Mouse (Mus musculus) limb, embryonic 14.5 days (tissue): Measurements from ENCODE around the gene Ryk. TPM values are rescaled to one million over a fixed set of nuclear protein-coding genes. Genes with fewer than 3 reads are reported as not detected.

ENCODE experiments used
- ATAC-seq: fragments of 200-750 bp; cut with Nextera tagmentation; 2 replicates; pipeline ENCODE4 v1.8.0; 2017; ENCODE audit warnings: low read depth, moderate number of reproducible peaks, moderate TSS enrichment; ENCODE audit not compliant: low FRiP score
- DNase-seq: peaks from one replicate; pipeline ENCODE4 v3.0.0-alpha.2; 2015; ENCODE audit warnings: low spot score
- H3K27ac ChIP-seq: fragments of 300-500 bp; sonication (generic); replicated peaks from 2 replicates; pipeline ENCODE4 v1.5.1; 2014; ENCODE audit warnings: low read depth, mild to moderate bottlenecking, low read length, moderate library complexity, mixed read lengths
- H3K27me3 ChIP-seq: fragments of 300-500 bp; sonication (generic); 2 replicates; pipeline ENCODE4 v1.6.1; 2014; ENCODE audit warnings: low read length, mixed read lengths; ENCODE audit not compliant: control insufficient read depth, insufficient read depth
- H3K36me3 ChIP-seq: fragments of 300-500 bp; sonication (generic); 2 replicates; pipeline ENCODE4 v1.6.1; 2014; ENCODE audit warnings: mild to moderate bottlenecking, low read length, moderate library complexity, mixed read lengths; ENCODE audit not compliant: control insufficient read depth, insufficient read depth
- H3K4me1 ChIP-seq: fragments of 300-500 bp; sonication (generic); 2 replicates; pipeline ENCODE4 v1.6.1; 2014; ENCODE audit warnings: antibody characterized with exemption, low read length, mixed read lengths; ENCODE audit not compliant: control insufficient read depth, insufficient read depth
- H3K4me2 ChIP-seq: fragments of 300-500 bp; sonication (generic); replicated peaks from 2 replicates; pipeline ENCODE4 v1.6.1; 2014; ENCODE audit warnings: low read depth, mild to moderate bottlenecking, low read length, moderate library complexity; ENCODE audit not compliant: severe bottlenecking
- H3K4me3 ChIP-seq: fragments of 300-500 bp; sonication (generic); replicated peaks from 2 replicates; pipeline ENCODE4 v1.5.1; 2014; ENCODE audit warnings: low read length
- H3K9ac ChIP-seq: fragments of 300-500 bp; sonication (generic); 2 replicates; pipeline ENCODE4 v1.6.1; 2014; ENCODE audit warnings: mild to moderate bottlenecking, low read depth, low read length, moderate library complexity; ENCODE audit not compliant: severe bottlenecking
- H3K9me3 ChIP-seq: fragments of 300-500 bp; sonication (generic); 2 replicates; pipeline ENCODE4 v1.6.1; 2016; ENCODE audit warnings: low read length; ENCODE audit not compliant: control insufficient read depth
- POLR2A ChIP-seq: fragments of 200-500 bp; IDR thresholded peaks from 2 replicates; pipeline ENCODE4 v1.8.0; 2012; ENCODE audit warnings: inconsistent platforms, mild to moderate bottlenecking, moderate library complexity, borderline replicate concordance; ENCODE audit not compliant: insufficient read depth, insufficient read length; ENCODE audit errors: extremely low read depth
- WGBS: fragments of 180-500 bp; shearing (Covaris S2); extraction: QIAGEN DNeasy Blood & Tissue Kit; methylation state at CpG from one replicate; pipeline ENCODE4 v1.1.7; 2014; 5-methylcytosine and 5-hydroxymethylcytosine counted together
- polyA plus RNA-seq, 2 experiments: library from polyadenylated mRNA; depleted of rRNA in 1 of 2; stranded (reverse) in 1 of 2; unstranded in 1 of 2; fragments of >200 nt; fragmentation: Nextera tagmentation in 1 of 2; extraction: Ambion mirVana in 1 of 2; gene quantifications; 2 replicates each; pipeline versions ENCODE4 v1.2.1 to v1.2.3; 2012 to 2014

Gene Ryk
- polyA plus RNA-seq, 2 experiments = 37.5 to 79.8 TPM

- no peak overlapping the region for H3K4me2 ChIP-seq
These were observed 8.9 kb downstream of the Ryk start for GRCm38 (mm10) chr9:102843577-102843976.

GRCm38 (mm10) chr9:102845851-102846250 is 11.1 kb downstream of the Ryk start:
- Histone ChIP-seq H3K4me2 (no peak overlapping the region), H3K36me3 (no peaks in the 10 kb centered on the region), H3K27me3 (no peaks in the 10 kb centered on the region), H3K4me1 (peaks cover 51% of the 10 kb centered on the region), H3K9ac (no peak overlapping the region), H3K4me3 (no peak overlapping the region), H3K9me3 (no peaks in the 10 kb centered on the region), H3K27ac (no peak overlapping the region)
- no peak for DNase-seq
- no peak for TF ChIP-seq POLR2A
- 82% methylated on average over 6 of the region's 6 CpGs for WGBS
- no peak for ATAC-seq

More at GRCm38 (mm10) chr9:102843577-102843976, 8.9 kb downstream of the Ryk start:
- peaks cover 67% of the 10 kb centered on the region for H3K4me1 ChIP-seq
- H3K36me3 ChIP-seq = no peaks in the 10 kb centered on the region
- no peak overlapping the region for H3K9ac ChIP-seq
- ATAC-seq (no peak), DNase-seq (no peak)
- 18% methylated on average over 4 of the region's 4 CpGs for WGBS
- no peak for TF ChIP-seq POLR2A
- H3K9me3 ChIP-seq = no peaks in the 10 kb centered on the region
- H3K27me3 ChIP-seq = no peaks in the 10 kb centered on the region
- H3K27ac ChIP-seq = no peak overlapping the region
- H3K4me3 ChIP-seq = no peak overlapping the region

- ATAC-seq (no peak), DNase-seq (no peak)
- 65% methylated on average over 5 of the region's 5 CpGs for WGBS
- no peak overlapping the region for H3K4me3 ChIP-seq
- no peaks in the 10 kb centered on the region for H3K27me3 ChIP-seq
- no peak overlapping the region for H3K4me2 ChIP-seq
- H3K36me3 ChIP-seq = no peaks in the 10 kb centered on the region
- peaks cover 46% of the 10 kb centered on the region for H3K4me1 ChIP-seq
- no peak overlapping the region for H3K27ac ChIP-seq
- H3K9ac ChIP-seq = no peak overlapping the region
- no peak for TF ChIP-seq POLR2A
- H3K9me3 ChIP-seq = no peaks in the 10 kb centered on the region
These were observed 11.6 kb downstream of the Ryk start for GRCm38 (mm10) chr9:102846348-102846747.

GRCm38 (mm10) chr9:102852076-102853022 is 17.6 kb downstream of the Ryk start:
- Histone ChIP-seq H3K9me3 (no peaks in the 10 kb centered on the region), H3K4me2 (no peak overlapping the region), H3K36me3 (peaks cover 6% of the 10 kb centered on the region; the same call in 1 of the 2 replicates), H3K9ac (no peak overlapping the region), H3K27ac (0 out of 2 replicates have a peak overlapping the region, but pooled peaks have one; percentile 43), H3K4me3 (no peak overlapping the region), H3K27me3 (no peaks in the 10 kb centered on the region), H3K4me1 (peaks cover 32% of the 10 kb centered on the region)
- ATAC-seq (no peak), DNase-seq (no peak)
- TF ChIP-seq POLR2A = no peak
- WGBS = 81% methylated on average over 13 of the region's 13 CpGs

GRCm38 (mm10) chr9:102857856-102858255 is 23.1 kb downstream of the Ryk start:
- H3K27me3 ChIP-seq = no peaks in the 10 kb centered on the region
- no peak overlapping the region for H3K4me2 ChIP-seq
- peaks cover 3% of the 10 kb centered on the region; the same call in 1 of the 2 replicates for H3K9me3 ChIP-seq
- no peak for DNase-seq
- ATAC-seq = no peak
- 67% methylated on average over 2 of the region's 2 CpGs for WGBS
- no peak overlapping the region for H3K9ac ChIP-seq
- peak overlapping the region; percentile 41; the same call in 1 of the 2 replicates for H3K27ac ChIP-seq
- no peak overlapping the region for H3K4me3 ChIP-seq
- TF ChIP-seq POLR2A = no peak
- peaks cover 17% of the 10 kb centered on the region for H3K4me1 ChIP-seq
- peaks cover 16% of the 10 kb centered on the region for H3K36me3 ChIP-seq
